Mouse (Mus musculus): Measurements from ENCODE around the gene Kdm1a.

The Kdm1a gene

GRCm38 (mm10) chr4:136602568-136602967 lies at the start of gene Kdm1a:
Kdm1a (minus strand) TSS chr4:136602723.
- peak; percentile 95 to 98 for DNase-seq (ENCODE audit: low read depth in 2 of 2, low spot score in 2 of 2)

DNA sequence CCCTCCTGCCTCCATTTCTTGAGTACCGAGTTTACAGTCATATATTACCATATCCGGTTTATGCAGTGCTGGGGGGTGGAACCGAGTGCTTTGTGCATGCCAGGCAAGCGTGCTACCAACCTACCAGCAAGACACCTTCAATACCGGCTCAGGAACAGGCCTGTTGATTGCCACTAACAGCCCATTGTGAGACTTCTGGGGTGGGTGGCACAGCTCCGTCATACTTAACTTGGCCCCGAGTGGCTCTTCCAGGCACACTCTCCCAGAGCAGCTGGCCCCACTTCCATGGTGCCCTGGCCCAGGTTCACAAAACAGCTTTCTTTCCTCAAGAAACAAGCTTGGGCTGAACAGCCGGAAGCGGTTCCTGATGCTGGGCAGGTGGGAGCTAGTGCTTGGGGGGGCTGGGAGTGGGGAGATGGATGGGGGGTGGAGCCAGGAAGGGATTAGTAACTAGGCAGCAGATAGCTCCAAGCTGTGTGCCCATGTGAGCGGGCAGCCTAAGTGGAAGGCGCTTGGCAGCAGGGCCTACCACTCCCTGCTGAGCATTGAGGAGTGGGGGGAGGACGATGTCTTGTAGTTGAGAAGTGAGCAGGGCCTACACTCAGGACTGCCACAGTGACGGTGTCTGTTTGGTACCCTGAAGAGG lies 49.5 kb upstream of the Kdm1a start:
- DNase-seq (ENCODE audit: low read depth in 2 of 2, low spot score in 2 of 2) = no peak

DNA sequence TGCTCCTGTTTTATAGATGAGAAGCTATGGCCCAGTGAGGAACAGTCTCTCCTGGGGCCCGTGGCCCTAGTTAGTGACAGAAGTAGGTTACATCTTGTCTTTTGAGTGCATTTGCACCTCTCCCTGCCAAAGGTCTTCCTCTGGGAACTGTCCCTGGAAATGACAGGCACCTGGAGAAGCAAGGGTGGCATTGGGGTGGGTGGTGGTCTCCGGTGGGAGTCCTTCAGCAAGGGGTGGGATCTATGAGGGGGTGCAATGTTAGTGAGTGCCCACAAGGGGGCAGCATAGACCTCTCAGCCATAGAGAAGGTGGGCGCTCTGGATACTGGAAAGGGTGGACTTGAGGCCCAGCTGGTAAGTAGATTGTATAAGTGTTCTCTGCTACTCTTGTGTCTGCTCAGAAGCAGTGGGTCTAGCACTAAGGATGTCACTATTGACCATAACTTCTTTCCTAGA lies 48.9 kb upstream of the Kdm1a start:
- peak; percentile 17 to 33 for DNase-seq (ENCODE audit: low read depth in 2 of 2, low spot score in 2 of 2)

DNA sequence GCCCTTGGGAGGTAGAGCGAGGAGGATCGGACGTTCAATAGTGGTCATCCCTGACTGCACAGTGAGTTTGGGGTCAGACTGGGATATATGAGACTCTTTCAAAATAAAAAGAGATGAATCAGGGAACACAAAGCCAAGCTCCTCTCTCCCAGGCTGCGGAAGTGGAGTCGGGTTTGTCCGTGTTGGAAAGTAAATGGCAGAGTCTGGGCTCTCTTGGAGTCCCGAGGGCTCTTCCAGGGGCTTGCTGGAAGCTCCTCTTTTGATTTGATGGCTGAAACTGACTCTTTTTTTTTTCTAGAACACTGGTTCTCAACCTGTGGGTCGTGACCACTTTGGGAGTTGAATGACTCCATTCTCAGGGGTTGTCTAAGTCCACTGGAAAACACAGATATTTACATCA lies 47.7 kb upstream of the Kdm1a start:
- DNase-seq (ENCODE audit: low read depth in 2 of 2, low spot score in 2 of 2) = no peak

GRCm38 (mm10) chr4:136649480-136650196 lies 47.1 kb upstream of the Kdm1a start:
- DNase-seq (ENCODE audit: low read depth in 2 of 2, low spot score in 2 of 2) = no peak

DNA sequence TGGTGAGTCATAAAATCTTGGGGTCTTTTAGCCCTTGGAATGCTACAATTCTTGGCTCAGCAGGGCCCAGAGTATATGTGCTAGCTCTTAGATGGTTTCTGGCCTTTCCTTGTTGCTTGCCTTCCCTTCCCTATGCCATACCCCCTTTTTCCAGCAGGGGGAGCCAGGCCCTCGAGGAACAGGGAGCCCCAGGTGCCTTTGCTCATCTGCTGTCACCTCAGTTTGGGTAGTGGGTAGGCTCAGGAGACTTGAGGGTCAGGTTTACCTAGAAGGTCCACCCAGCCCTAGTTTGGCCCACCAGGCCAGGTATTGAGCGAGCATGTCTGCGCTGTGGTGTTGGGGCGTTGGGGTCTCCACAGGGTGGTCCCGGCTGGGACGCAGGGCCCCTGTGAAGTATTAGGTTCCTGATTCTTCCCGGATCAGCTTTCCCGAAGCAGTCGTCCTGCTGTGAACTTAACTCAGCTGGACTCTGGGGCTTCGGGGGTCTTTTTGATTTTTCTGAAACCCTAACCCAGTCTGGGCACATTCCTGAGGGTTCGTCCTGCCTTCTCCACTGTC lies 46.5 kb upstream of the Kdm1a start:
- peak; percentile 59 to 73 for DNase-seq (ENCODE audit: low read depth in 2 of 2, low spot score in 2 of 2)

GRCm38 (mm10) chr4:136638890-136639289 lies 36.4 kb upstream of the Kdm1a start:
- DNase-seq (ENCODE audit: low read depth in 2 of 2, low spot score in 2 of 2) = no peak

- no peak for DNase-seq (ENCODE audit: low read depth in 2 of 2, low spot score in 2 of 2)
These were observed 35.8 kb upstream of the Kdm1a start for GRCm38 (mm10) chr4:136638230-136638750.

DNA sequence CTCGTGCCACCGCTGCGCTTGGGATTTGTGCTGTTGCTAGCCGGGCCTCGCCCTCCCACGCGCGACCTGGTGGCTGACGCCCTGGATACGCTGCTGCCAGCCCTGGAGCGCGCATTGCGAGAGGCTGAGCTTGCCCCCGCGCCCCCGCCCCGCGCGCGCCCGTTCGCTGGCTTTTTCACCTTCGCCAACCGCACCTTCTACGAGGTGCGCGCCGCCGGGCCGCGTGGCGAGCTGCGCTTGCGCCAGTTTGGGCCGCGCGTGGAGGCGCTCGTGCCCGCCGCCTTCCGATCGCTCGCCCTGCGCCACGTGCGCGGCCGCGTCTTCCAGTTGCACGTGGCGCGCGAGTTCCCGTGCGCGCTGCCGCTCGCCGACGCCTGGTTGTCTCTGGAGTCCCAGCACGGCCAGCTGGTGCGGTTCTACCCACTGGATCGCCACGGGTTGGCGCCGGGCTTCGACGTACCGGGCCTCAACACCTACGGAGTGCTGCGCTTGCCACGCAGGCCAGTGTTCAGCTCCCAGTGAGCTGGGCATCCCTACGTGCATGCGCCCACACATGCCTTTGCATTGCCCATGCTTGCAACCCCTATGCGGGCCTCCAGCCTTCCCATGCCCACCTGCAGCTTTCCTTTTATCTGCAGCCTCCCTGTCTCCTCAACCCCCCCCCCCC lies 35.2 kb upstream of the Kdm1a start:
- no peak for DNase-seq (ENCODE audit: low read depth in 2 of 2, low spot score in 2 of 2)

DNA sequence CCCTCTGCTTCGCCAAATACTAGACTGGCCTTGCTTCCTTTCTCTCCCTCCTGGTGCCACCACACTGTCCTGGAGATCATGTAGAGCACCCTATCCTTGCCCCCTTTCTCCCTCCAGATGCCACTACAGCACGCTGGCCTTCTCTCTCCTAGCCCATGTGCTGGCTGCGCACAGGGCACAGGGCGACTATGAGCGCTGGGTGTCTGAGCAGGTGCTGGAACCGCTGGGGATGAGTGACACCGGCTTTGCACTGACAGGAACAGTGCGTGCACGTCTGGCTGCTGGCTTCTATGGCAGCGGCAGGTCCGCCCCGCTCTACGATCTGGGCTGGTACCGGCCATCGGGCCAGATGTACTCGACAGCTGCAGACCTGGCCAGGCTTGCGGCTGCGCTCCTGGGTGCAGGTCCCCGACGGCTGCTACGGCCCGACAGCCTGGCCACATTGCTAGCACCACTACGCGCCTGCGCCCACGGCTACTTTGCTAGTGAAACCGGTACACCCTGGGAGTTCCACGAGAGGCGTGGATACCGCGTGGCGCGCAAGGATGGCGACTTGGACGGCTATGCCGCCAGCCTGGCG lies 34.5 kb upstream of the Kdm1a start:
- no peak for DNase-seq (ENCODE audit: low read depth in 2 of 2, low spot score in 2 of 2)

- no peak for DNase-seq (ENCODE audit: low read depth in 2 of 2, low spot score in 2 of 2)
These were observed 34.0 kb upstream of the Kdm1a start for GRCm38 (mm10) chr4:136636511-136636910.

DNA sequence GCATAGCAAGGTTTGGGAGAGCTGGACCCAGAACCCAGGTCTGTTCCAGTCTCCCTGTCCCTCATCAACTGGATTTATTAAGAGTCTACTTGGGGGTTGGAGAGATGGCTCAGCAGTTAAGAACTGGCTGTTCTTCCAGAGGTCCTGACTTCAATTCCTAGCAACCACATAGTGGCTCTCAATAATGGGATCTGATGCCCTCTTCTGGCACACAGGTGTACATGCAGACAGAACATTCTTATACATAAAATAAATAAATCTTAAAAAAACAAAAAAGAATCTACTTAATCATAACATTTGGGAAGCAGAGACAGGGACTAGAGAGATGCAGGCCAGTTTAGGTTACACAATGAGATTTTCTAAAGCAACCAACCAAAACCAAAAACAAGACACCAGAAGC lies 33.5 kb upstream of the Kdm1a start:
- no peak for DNase-seq (ENCODE audit: low read depth in 2 of 2, low spot score in 2 of 2)

- no peak for DNase-seq (ENCODE audit: low read depth in 2 of 2, low spot score in 2 of 2)
These were observed 28.9 kb upstream of the Kdm1a start for GRCm38 (mm10) chr4:136631237-136631994.

- DNase-seq (ENCODE audit: low read depth in 2 of 2, low spot score in 2 of 2) = peak; percentile 14 to 28
These were observed 24.1 kb upstream of the Kdm1a start for GRCm38 (mm10) chr4:136626590-136626989.

- no peak for DNase-seq (ENCODE audit: low read depth in 2 of 2, low spot score in 2 of 2)
These were observed 19.9 kb upstream of the Kdm1a start, which contains the start of gene Lactbl1 for GRCm38 (mm10) chr4:136622388-136622787. Lactbl1 (plus strand) TSS chr4:136622621.

- DNase-seq (ENCODE audit: low read depth in 2 of 2, low spot score in 2 of 2) = no peak
These were observed 19.4 kb upstream of the Kdm1a start for GRCm38 (mm10) chr4:136621956-136622355.

DNA sequence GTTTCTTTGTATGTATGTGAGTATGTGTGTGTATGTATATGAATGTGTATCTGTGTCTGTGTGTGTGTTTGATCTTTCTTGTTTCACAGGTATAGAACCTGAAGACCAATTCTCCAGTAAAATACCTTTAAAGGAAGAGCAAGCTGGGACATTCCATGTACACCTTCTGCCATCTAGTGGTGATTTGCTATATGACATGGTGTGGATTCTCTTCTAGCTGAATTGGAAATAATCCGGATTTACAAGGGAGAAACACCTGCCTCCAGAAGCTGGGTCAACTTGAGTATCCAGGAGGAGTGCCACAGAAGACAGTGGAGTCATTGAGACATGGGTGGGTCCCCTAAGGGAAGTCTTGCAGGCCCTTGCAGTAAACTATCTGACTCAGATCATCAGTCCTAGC lies 18.8 kb upstream of the Kdm1a start:
- DNase-seq (ENCODE audit: low read depth in 2 of 2, low spot score in 2 of 2) = peak; percentile 44 to 50

DNA sequence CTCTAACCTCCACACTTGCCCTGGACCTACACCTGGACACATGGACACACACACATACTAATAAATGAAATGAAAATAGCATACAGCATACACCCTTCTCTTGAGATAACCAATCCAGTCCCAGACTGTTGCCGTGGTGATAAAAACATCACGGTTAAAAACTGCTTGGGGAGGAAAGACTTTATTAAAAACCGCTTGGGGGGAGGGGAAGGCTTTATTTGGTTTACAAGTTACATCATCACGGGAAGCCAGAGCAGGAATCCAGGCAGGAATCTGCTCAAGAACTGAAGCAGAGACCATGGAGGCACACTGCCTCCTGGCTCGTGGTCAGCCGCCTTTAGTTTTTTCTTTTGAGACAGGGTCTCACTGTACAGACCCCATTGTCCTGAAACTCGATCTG lies 11.1 kb upstream of the Kdm1a start:
- no peak for DNase-seq (ENCODE audit: low read depth in 2 of 2, low spot score in 2 of 2)

- no peak for DNase-seq (ENCODE audit: low read depth in 2 of 2, low spot score in 2 of 2)
These were observed 7.9 kb upstream of the Kdm1a start, which contains the start of gene Tex46 for GRCm38 (mm10) chr4:136610387-136610856. Tex46 (plus strand) TSS chr4:136610437.

Data from CD8-positive naive resting alpha-beta T cell, adult 2 months (primary cell).